Mouse (Mus musculus) inflammation-experienced regulatory T-cells (primary cell): ENCODE measurements around the gene Rnf151. TPM values are rescaled to one million over a fixed set of nuclear protein-coding genes. Genes with fewer than 3 reads are reported as not detected.

Experiments used
- polyA plus RNA-seq, 2 experiments: library from polyadenylated mRNA; unstranded; fragments of 100-300 nt; shearing (Covaris generic); gene quantifications; one replicate each; pipeline ENCODE4 v1.2.1; 2017

Gene Rnf151
- polyA plus RNA-seq = under 1 TPM in 1 of 2 experiments, not detected in 1; 0.22 TPM

GRCm38 (mm10) chr17:24717943-24718342, at the start of gene Rnf151, which contains the start of gene Rps2:
Rnf151 (minus strand) TSS chr17:24718063.
Rps2 (plus strand) TSS chr17:24718116.

GRCm38 (mm10) chr17:24752415-24753394, 34.8 kb upstream of the Rnf151 start, which contains the start of gene Hs3st6:
Hs3st6 (plus strand) TSS chr17:24752988.

GRCm38 (mm10) chr17:24736330-24737051, 18.6 kb upstream of the Rnf151 start, which contains the start of gene Msrb1:
Msrb1 (plus strand) TSS chr17:24736642.

GRCm38 (mm10) chr17:24727618-24728017, 9.8 kb upstream of the Rnf151 start, which contains the start of gene Rpl3l:
Rpl3l (plus strand) TSS chr17:24727820.

GRCm38 (mm10) chr17:24724184-24724583, 6.3 kb upstream of the Rnf151 start, which contains the start of gene Ndufb10:
Ndufb10 (minus strand) TSS chr17:24724478.

GRCm38 (mm10) chr17:24706982-24707800, 10.7 kb downstream of the Rnf151 start, which contains the start of gene Tbl3:
Tbl3 (minus strand) TSS chr17:24707660.

GRCm38 (mm10) chr17:24696011-24696697, 21.7 kb downstream of the Rnf151 start, which contains the start of the genes Gfer and Noxo1:
Gfer (minus strand) TSS chr17:24696156.
Noxo1 (plus strand) TSS chr17:24696234.

GRCm38 (mm10) chr17:24689251-24690081, 28.4 kb downstream of the Rnf151 start, which contains the start of gene Syngr3:
Syngr3 (minus strand) TSS chr17:24689955.

GRCm38 (mm10) chr17:24669545-24670245, 48.2 kb downstream of the Rnf151 start, which contains the start of gene Zfp598:
Zfp598 (plus strand) TSS chr17:24669687.

Other genes starting within 250 kb of the Rnf151 start
- gene E4f1, start 247.8 kb downstream of the Rnf151 start, polyA plus RNA-seq = 100 to 1,000 TPM; 101 to 133 TPM
- gene Pgp, start 247.7 kb downstream of the Rnf151 start, polyA plus RNA-seq = 10 to 100 TPM; 40.5 to 44.7 TPM
- gene Bricd5, start 244.2 kb downstream of the Rnf151 start, polyA plus RNA-seq = under 1 TPM in 1 of 2 experiments, not detected in 1; 0.55 TPM
- 10 to 100 TPM; 20.4 to 29.8 TPM for gene Mlst8, start 239.0 kb downstream of the Rnf151 start, polyA plus RNA-seq
- gene Caskin1, start 229.5 kb downstream of the Rnf151 start, polyA plus RNA-seq = 1 to 10 TPM in 1 of 2 experiments, under 1 TPM in 1; 0.68 to 6.5 TPM
- 10 to 100 TPM; 71.3 to 72.8 TPM for gene Traf7, start 190.1 kb downstream of the Rnf151 start, polyA plus RNA-seq
- gene Rab26, start 183.9 kb downstream of the Rnf151 start, polyA plus RNA-seq = 1 to 10 TPM; 5.4 to 9.0 TPM
- gene Pkd1, start 168.2 kb downstream of the Rnf151 start, polyA plus RNA-seq = 10 to 100 TPM; 42.0 to 67.1 TPM
- 10 to 100 TPM; 46.6 to 49.7 TPM for gene Tsc2, start 85.4 kb downstream of the Rnf151 start, polyA plus RNA-seq
- gene Nthl1, start 85.4 kb downstream of the Rnf151 start, polyA plus RNA-seq = 1 to 10 TPM; 5.8 to 8.3 TPM
- under 1 TPM in 1 of 2 experiments, not detected in 1; 0.68 TPM for gene Slc9a3r2, start 67.7 kb downstream of the Rnf151 start, polyA plus RNA-seq
- gene Npw, start 59.6 kb downstream of the Rnf151 start, polyA plus RNA-seq = not detected
- gene Zfp598, start 48.4 kb downstream of the Rnf151 start, polyA plus RNA-seq = 10 to 100 TPM; 18.3 to 27.2 TPM
- gene Syngr3, start 28.1 kb downstream of the Rnf151 start, polyA plus RNA-seq = 1 to 10 TPM in 1 of 2 experiments, under 1 TPM in 1; 0.42 to 1.3 TPM
- gene Gfer, start 21.9 kb downstream of the Rnf151 start, polyA plus RNA-seq = 10 to 100 TPM; 37.0 to 38.8 TPM
- gene Noxo1, start 21.8 kb downstream of the Rnf151 start, polyA plus RNA-seq = 1 to 10 TPM; 2.3 to 3.1 TPM
- 10 to 100 TPM; 51.3 to 56.7 TPM for gene Tbl3, start 10.4 kb downstream of the Rnf151 start, polyA plus RNA-seq
- gene Rps2, start 53 bp upstream of the Rnf151 start, polyA plus RNA-seq = 100 to 1,000 TPM; 677 to 785 TPM
- gene Ndufb10, start 6.4 kb upstream of the Rnf151 start, polyA plus RNA-seq = 100 to 1,000 TPM; 194 to 233 TPM
- under 1 TPM in 1 of 2 experiments, not detected in 1; 0.27 TPM for gene Rpl3l, start 9.8 kb upstream of the Rnf151 start, polyA plus RNA-seq
- 10 to 100 TPM; 11.8 to 15.4 TPM for gene Msrb1, start 18.6 kb upstream of the Rnf151 start, polyA plus RNA-seq
- not detected for gene Hs3st6, start 34.9 kb upstream of the Rnf151 start, polyA plus RNA-seq
- 1 to 10 TPM in 1 of 2 experiments, under 1 TPM in 1; 0.28 to 1.3 TPM for gene Meiob, start 86.2 kb upstream of the Rnf151 start, polyA plus RNA-seq
- 10 to 100 TPM; 32.9 to 51.8 TPM for gene Hagh, start 122.1 kb upstream of the Rnf151 start, polyA plus RNA-seq
- gene Fahd1, start 132.3 kb upstream of the Rnf151 start, polyA plus RNA-seq = 1 to 10 TPM; 2.0 to 4.4 TPM
- gene Igfals, start 147.9 kb upstream of the Rnf151 start, polyA plus RNA-seq = under 1 TPM; 0.71 to 0.89 TPM
- gene Nubp2, start 168.3 kb upstream of the Rnf151 start, polyA plus RNA-seq = 100 to 1,000 TPM in 1 of 2 experiments, 10 to 100 TPM in 1; 98.2 to 103 TPM
- 10 to 100 TPM; 64.7 to 65.4 TPM for gene Spsb3, start 168.6 kb upstream of the Rnf151 start, polyA plus RNA-seq
- 10 to 100 TPM; 45.4 to 49.2 TPM for gene Eme2, start 177.0 kb upstream of the Rnf151 start, polyA plus RNA-seq
- gene Mrps34, start 177.1 kb upstream of the Rnf151 start, polyA plus RNA-seq = 10 to 100 TPM; 75.4 to 84.7 TPM
- 10 to 100 TPM; 41.3 to 53.5 TPM for gene Nme3, start 178.4 kb upstream of the Rnf151 start, polyA plus RNA-seq
- 10 to 100 TPM; 47.9 to 60.0 TPM for gene Mapk8ip3, start 218.9 kb upstream of the Rnf151 start, polyA plus RNA-seq
- gene Jpt2, start 242.6 kb upstream of the Rnf151 start, polyA plus RNA-seq = 10 to 100 TPM; 25.0 to 31.5 TPM